Mouse (Mus musculus) forebrain, embryonic 10.5 days (tissue): ENCODE data around the gene Cep89. TPM values are rescaled to one million over a fixed set of nuclear protein-coding genes. Genes with fewer than 3 reads are reported as not detected.

Experiments used
- DNase-seq: peaks from one replicate; pipeline ENCODE4 v3.0.0-alpha.2; 2017; ENCODE audit warnings: low spot score; ENCODE audit errors: extremely low spot score
- H3K27ac ChIP-seq: fragments of 300-500 bp; sonication (generic); 2 replicates; pipeline ENCODE4 v1.5.1; 2016; ENCODE audit warnings: mild to moderate bottlenecking
- H3K27me3 ChIP-seq: fragments of 300-500 bp; sonication (generic); 2 replicates; pipeline ENCODE4 v1.6.1; 2016; ENCODE audit warnings: mild to moderate bottlenecking; ENCODE audit not compliant: poor library complexity, severe bottlenecking
- H3K36me3 ChIP-seq: fragments of 300-500 bp; sonication (generic); replicated peaks from 2 replicates; pipeline ENCODE4 v1.6.1; 2016; ENCODE audit warnings: mild to moderate bottlenecking, moderate library complexity
- H3K4me1 ChIP-seq: fragments of 300-500 bp; sonication (generic); 2 replicates; pipeline ENCODE4 v1.6.1; 2016
- H3K4me3 ChIP-seq: fragments of 300-500 bp; sonication (generic); 2 replicates; pipeline ENCODE4 v1.5.1; 2016; ENCODE audit warnings: mild to moderate bottlenecking, moderate library complexity
- H3K9me3 ChIP-seq: fragments of 300-500 bp; sonication (generic); 2 replicates; pipeline ENCODE4 v1.6.1; 2016; ENCODE audit warnings: mild to moderate bottlenecking, moderate library complexity
- WGBS: fragments of 180-500 bp; shearing (Covaris S2); methylation state at CpG from one replicate; pipeline ENCODE4 v1.1.7; 2016; 5-methylcytosine and 5-hydroxymethylcytosine counted together
- polyA plus RNA-seq: library from polyadenylated mRNA; unstranded; fragments of >200 nt; fragmentation: Nextera tagmentation; extraction: Ambion mirVana; gene quantifications from 2 replicates; pipeline ENCODE4 v1.2.1, GENCODE M21; 2016

The Cep89 gene
- polyA plus RNA-seq = 69.9 and 72.3 TPM in 2 replicates

GRCm38 (mm10) chr7:35396542-35397168 is at the start of gene Cep89, which contains the start of gene Faap24:
Gene Cep89, plus strand, starts transcription at chr7:35397035.
Gene Faap24, minus strand, starts transcription at chr7:35396836.
- H3K36me3 ChIP-seq = peaks cover 66% of the 10 kb centered on the region
- no peaks in the 10 kb centered on the region for H3K27me3 ChIP-seq
- peaks cover 25% of the 10 kb centered on the region for H3K4me1 ChIP-seq
- under 1% methylated on average over 28 of the region's 28 CpGs for WGBS
- no peaks in the 10 kb centered on the region for H3K9me3 ChIP-seq
- DNase-seq = peak; percentile 99
- peak within 1 kb of the TSS; percentile 88 for H3K27ac ChIP-seq
- H3K4me3 ChIP-seq = peak within 1 kb of the TSS; percentile 75

GRCm38 (mm10) chr7:35347918-35348700 is 48.7 kb upstream of the Cep89 start:
- Histone ChIP-seq H3K27me3 (no peaks in the 10 kb centered on the region), H3K36me3 (no peaks in the 10 kb centered on the region), H3K4me1 (no peaks in the 10 kb centered on the region), H3K9me3 (no peaks in the 10 kb centered on the region), H3K4me3 (no peak overlapping the region), H3K27ac (no peak overlapping the region)
- WGBS = 76% methylated on average over 18 of the region's 18 CpGs
- DNase-seq = no peak

- 90% methylated on average over 4 of the region's 4 CpGs for WGBS
- H3K4me1 ChIP-seq = no peaks in the 10 kb centered on the region
- no peak overlapping the region for H3K4me3 ChIP-seq
- no peaks in the 10 kb centered on the region for H3K27me3 ChIP-seq
- no peak for DNase-seq
- H3K36me3 ChIP-seq = no peaks in the 10 kb centered on the region
- H3K27ac ChIP-seq = no peak overlapping the region
- H3K9me3 ChIP-seq = no peaks in the 10 kb centered on the region
Measured at GRCm38 (mm10) chr7:35349022-35349421, 47.8 kb upstream of the Cep89 start.

- no peak overlapping the region for H3K27ac ChIP-seq
- H3K4me1 ChIP-seq = no peaks in the 10 kb centered on the region
- H3K36me3 ChIP-seq = no peaks in the 10 kb centered on the region
- WGBS = 88% methylated on average over 8 of the region's 8 CpGs
- DNase-seq = no peak
- H3K9me3 ChIP-seq = no peaks in the 10 kb centered on the region
- H3K4me3 ChIP-seq = no peak overlapping the region
- H3K27me3 ChIP-seq = no peaks in the 10 kb centered on the region
Measured at GRCm38 (mm10) chr7:35349886-35350684, 46.8 kb upstream of the Cep89 start.

GRCm38 (mm10) chr7:35351155-35351554 is 45.7 kb upstream of the Cep89 start:
- Histone ChIP-seq H3K9me3 (no peaks in the 10 kb centered on the region), H3K4me3 (no peak overlapping the region), H3K4me1 (no peaks in the 10 kb centered on the region), H3K36me3 (no peaks in the 10 kb centered on the region), H3K27ac (no peak overlapping the region), H3K27me3 (no peaks in the 10 kb centered on the region)
- WGBS = 94% methylated on average over 3 of the region's 3 CpGs
- DNase-seq = no peak

GRCm38 (mm10) chr7:35353306-35353705 is 43.5 kb upstream of the Cep89 start:
- no peaks in the 10 kb centered on the region for H3K9me3 ChIP-seq
- H3K27ac ChIP-seq = no peak overlapping the region
- WGBS = 95% methylated on average over 15 of the region's 15 CpGs
- no peak for DNase-seq
- no peaks in the 10 kb centered on the region for H3K27me3 ChIP-seq
- H3K4me3 ChIP-seq = no peak overlapping the region
- no peaks in the 10 kb centered on the region for H3K36me3 ChIP-seq
- H3K4me1 ChIP-seq = no peaks in the 10 kb centered on the region

GRCm38 (mm10) chr7:35355303-35355872 is 41.4 kb upstream of the Cep89 start:
- no peaks in the 10 kb centered on the region for H3K36me3 ChIP-seq
- no peaks in the 10 kb centered on the region for H3K27me3 ChIP-seq
- 89% methylated on average over 5 of the region's 5 CpGs for WGBS
- no peaks in the 10 kb centered on the region for H3K9me3 ChIP-seq
- no peak overlapping the region for H3K27ac ChIP-seq
- DNase-seq = no peak
- H3K4me1 ChIP-seq = no peaks in the 10 kb centered on the region
- H3K4me3 ChIP-seq = no peak overlapping the region

- WGBS = 92% methylated on average over 12 of the region's 12 CpGs
- no peak overlapping the region for H3K4me3 ChIP-seq
Measured at GRCm38 (mm10) chr7:35357621-35358020, 39.2 kb upstream of the Cep89 start.

GRCm38 (mm10) chr7:35362253-35362652 is 34.6 kb upstream of the Cep89 start:
- Histone ChIP-seq H3K4me3 (no peak overlapping the region), H3K27ac (0 out of 2 replicates have a peak overlapping the region, but pooled peaks have one; percentile 40), H3K4me1 (peaks cover 22% of the 10 kb centered on the region), H3K9me3 (no peaks in the 10 kb centered on the region), H3K27me3 (no peaks in the 10 kb centered on the region), H3K36me3 (peaks cover 5% of the 10 kb centered on the region; the same call in 1 of the 2 replicates)
- no peak for DNase-seq
- WGBS = 74% methylated on average over 5 of the region's 5 CpGs

More at GRCm38 (mm10) chr7:35357621-35358020, 39.2 kb upstream of the Cep89 start:
- Histone ChIP-seq H3K36me3 (no peaks in the 10 kb centered on the region), H3K9me3 (no peaks in the 10 kb centered on the region), H3K27ac (no peak overlapping the region), H3K27me3 (no peaks in the 10 kb centered on the region), H3K4me1 (peaks cover 8% of the 10 kb centered on the region)
- DNase-seq = no peak

- Histone ChIP-seq H3K4me1 (peaks cover 22% of the 10 kb centered on the region), H3K36me3 (peaks cover 5% of the 10 kb centered on the region; the same call in 1 of the 2 replicates), H3K4me3 (no peak overlapping the region), H3K27me3 (no peaks in the 10 kb centered on the region), H3K27ac (0 out of 2 replicates have a peak overlapping the region, but pooled peaks have one; percentile 40), H3K9me3 (no peaks in the 10 kb centered on the region)
- no peak for DNase-seq
- 67% methylated on average over 5 of the region's 5 CpGs for WGBS
Measured at GRCm38 (mm10) chr7:35362868-35363267, 34.0 kb upstream of the Cep89 start.

GRCm38 (mm10) chr7:35365161-35365910 is 31.5 kb upstream of the Cep89 start:
- Histone ChIP-seq H3K9me3 (0 out of 2 replicates have a peak, but pooled peaks cover 7% of the 10 kb centered on the region), H3K4me3 (no peak overlapping the region), H3K4me1 (peaks cover 22% of the 10 kb centered on the region), H3K27ac (no peak overlapping the region), H3K36me3 (peaks cover 5% of the 10 kb centered on the region), H3K27me3 (no peaks in the 10 kb centered on the region)
- 81% methylated on average over 12 of the region's 12 CpGs for WGBS
- no peak for DNase-seq
